Mouse (Mus musculus) MEL (cell line): ENCODE measurements around the gene Gm49388.
A peak's percentile ranks its signal among the peaks of the same experiment; 100 is the strongest.

ENCODE experiments used
- CTCF ChIP-seq, 3 experiments: IDR thresholded peaks in 2 of 3; conservative IDR thresholded peaks in 1 of 3; 2 replicates each; pipeline ENCODE4 v1.5.1; 2011 to 2012; ENCODE audit warnings: low read length in 3 of 3, low read depth in 2 of 3, mild to moderate bottlenecking in 2 of 3, improper control_type of control experiment in 1 of 3, inconsistent platforms in 1 of 3, mixed read lengths in 1 of 3, moderate library complexity in 1 of 3; ENCODE audit not compliant: control insufficient read depth in 1 of 3, insufficient read depth in 1 of 3, poor library complexity in 1 of 3, severe bottlenecking in 1 of 3
- MAZ ChIP-seq: IDR thresholded peaks from 2 replicates; pipeline ENCODE4 v1.6.1; 2012; ENCODE audit warnings: low read depth, mild to moderate bottlenecking, inconsistent platforms, low read length, improper control_type of control experiment
- POLR2AphosphoS5 ChIP-seq: IDR thresholded peaks from 2 replicates; pipeline ENCODE4 v1.6.1; 2012; ENCODE audit warnings: low read depth, borderline replicate concordance, mild to moderate bottlenecking, inconsistent platforms, low read length, moderate library complexity, mixed read lengths
- USF1 ChIP-seq: IDR thresholded peaks from 2 replicates; pipeline ENCODE4 v1.6.1; 2014; ENCODE audit warnings: low read depth, mild to moderate bottlenecking, inconsistent platforms, low read length, improper control_type of control experiment, moderate library complexity
- ZNF384 ChIP-seq: IDR thresholded peaks from 2 replicates; pipeline ENCODE4 v1.6.1; 2012; ENCODE audit warnings: low read depth, mild to moderate bottlenecking, inconsistent platforms, low read length, improper control_type of control experiment

- no peak for TF ChIP-seq ZNF384
- no peak for TF ChIP-seq USF1
- TF ChIP-seq CTCF (IDR thresholded peaks at IDR 0.05 in 2 of 3, conservative IDR thresholded peaks at IDR 0.05 in 1 of 3; ENCODE audit: control insufficient read depth in 1 of 3, insufficient read depth in 1 of 3, low read depth in 2 of 3, low read length in 3 of 3, poor library complexity in 1 of 3, severe bottlenecking in 1 of 3): no peak
- no peak for TF ChIP-seq POLR2AphosphoS5
- 0 out of 2 replicates have a peak, but pooled peaks have one; percentile 50 for TF ChIP-seq MAZ
Observed at GRCm38 (mm10) chr7:127767671-127768345, 17.6 kb upstream of the Gm49388 start.
